Mouse (Mus musculus): ENCODE measurements around the gene Erf. TPM values are rescaled to one million over a fixed set of nuclear protein-coding genes. Genes with fewer than 3 reads are reported as not detected.

Erf gene
- 10 to 100 TPM; 15.8 to 16.9 TPM for total RNA-seq (2021)
- long read RNA-seq, experiment 1, partial matches to known transcripts = 0 of 5 reads
- long read RNA-seq, experiment 1, other reads (novel, unspliced or antisense) = 5 of 5 reads
- long read RNA-seq, experiment 2, partial matches to known transcripts = 0 of 9 reads
- long read RNA-seq, experiment 2, other reads (novel, unspliced or antisense) = 9 of 9 reads

GRCm38 (mm10) chr7:25250141-25250972 is at the start of gene Erf:
Erf (minus strand) TSS chr7:25250761.
- DNase-seq = peak; percentile 96

DNA sequence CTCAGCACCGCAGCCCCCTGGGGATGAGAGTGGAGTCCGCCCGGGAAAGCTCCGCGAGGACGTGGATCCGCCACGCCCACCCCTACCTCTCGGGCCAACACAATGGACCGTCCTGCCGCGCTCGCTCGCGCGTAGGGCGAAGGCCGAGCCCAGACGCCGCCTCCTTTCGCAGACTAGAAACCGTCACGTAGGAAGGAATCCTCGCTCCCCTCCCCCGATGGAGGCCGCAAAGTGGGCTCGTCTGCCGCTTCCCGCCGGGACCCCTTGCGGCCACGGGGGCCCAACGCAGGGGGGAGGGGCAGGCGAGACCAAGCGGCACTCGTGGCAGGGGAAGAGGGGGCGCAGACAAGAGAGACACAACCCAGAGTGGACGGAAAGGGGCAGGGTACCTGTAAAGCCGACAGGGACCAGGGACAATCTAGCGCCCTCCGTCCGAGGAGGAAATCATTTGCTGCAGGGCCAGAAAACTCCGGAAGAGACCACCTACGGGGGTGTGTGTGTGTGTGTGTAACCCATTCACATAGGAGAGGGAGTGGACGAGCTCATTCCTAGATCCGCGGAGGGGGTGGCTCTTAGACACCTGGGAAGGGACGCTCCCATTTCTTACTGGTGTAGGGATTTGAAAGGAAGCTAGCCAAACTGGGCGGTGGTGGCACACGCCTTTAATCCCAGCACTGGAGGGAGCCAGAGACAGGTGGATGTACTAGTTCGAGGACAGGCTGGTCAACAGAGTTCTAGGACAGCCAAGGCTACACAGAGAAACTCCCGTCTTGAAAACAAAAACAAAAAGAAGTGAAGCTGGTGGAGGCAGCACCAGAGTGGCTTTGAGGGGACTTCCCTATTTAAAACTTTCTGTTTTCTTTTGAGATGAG is 47.1 kb upstream of the Erf start, which contains the start of gene Pafah1b3:
Gene Pafah1b3, minus strand, starts transcription at position 533 of the 872 bp plus-strand sequence.
- DNase-seq = peak; percentile 73 to 75

- DNase-seq = no peak
These were observed 46.4 kb upstream of the Erf start for GRCm38 (mm10) chr7:25296945-25297453.

- no peak for DNase-seq
These were observed 44.6 kb upstream of the Erf start for GRCm38 (mm10) chr7:25294960-25295722.

GRCm38 (mm10) chr7:25294495-25294894 is 43.9 kb upstream of the Erf start:
- no peak for DNase-seq

DNA sequence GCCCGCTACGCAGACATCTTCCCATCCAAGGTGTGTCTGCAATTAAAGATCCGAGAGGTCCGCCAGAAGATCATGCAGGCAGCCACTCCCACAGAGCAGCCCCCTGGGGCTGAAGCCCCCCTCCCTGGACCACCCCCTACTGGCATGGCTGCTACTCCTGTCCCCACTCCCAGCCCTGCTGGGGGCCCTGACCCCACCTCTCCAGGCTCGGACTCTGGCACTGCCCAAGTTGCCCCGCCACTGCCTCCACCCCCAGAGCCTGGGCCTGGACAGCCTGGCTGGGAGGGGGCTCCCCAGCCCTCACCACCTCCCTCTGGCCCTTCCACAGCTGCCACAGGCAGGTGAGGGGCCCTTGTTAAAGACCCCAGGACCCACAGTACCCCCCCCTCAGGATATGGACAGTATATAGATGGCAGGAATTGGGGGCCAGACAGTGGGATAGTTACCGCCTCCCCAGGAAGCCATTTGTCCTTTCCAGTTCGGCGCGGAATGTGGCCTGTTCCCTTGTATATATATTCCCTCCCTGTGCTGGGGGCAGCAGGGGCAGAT is 42.7 kb upstream of the Erf start:
- no peak for DNase-seq

- no peak for DNase-seq
These were observed 41.5 kb upstream of the Erf start for GRCm38 (mm10) chr7:25292107-25292506.

DNA sequence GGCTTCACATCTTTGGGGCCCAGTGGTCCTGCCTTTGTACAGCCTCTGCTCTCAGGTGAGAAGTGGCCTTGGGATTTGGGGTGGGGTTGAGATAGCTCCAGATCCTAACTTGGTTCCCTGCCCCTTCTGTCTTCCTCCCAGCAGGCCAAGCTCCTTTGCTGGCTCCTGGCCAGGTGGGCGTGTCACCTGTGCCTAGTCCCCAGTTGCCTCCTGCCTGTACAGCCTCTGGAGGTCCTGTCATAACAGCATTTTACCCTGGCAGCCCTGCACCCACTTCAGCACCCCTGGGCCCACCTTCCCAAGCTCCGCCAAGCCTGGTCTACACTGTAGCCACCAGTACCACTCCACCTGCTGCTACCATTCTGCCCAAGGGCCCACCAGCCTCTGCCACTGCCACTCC is 40.4 kb upstream of the Erf start:
- peak in 1 of 2 experiments; percentile 57 for DNase-seq

GRCm38 (mm10) chr7:25290463-25290862 is 39.9 kb upstream of the Erf start:
- no peak for DNase-seq

GRCm38 (mm10) chr7:25289925-25290324 is 39.4 kb upstream of the Erf start:
- DNase-seq = no peak

DNA sequence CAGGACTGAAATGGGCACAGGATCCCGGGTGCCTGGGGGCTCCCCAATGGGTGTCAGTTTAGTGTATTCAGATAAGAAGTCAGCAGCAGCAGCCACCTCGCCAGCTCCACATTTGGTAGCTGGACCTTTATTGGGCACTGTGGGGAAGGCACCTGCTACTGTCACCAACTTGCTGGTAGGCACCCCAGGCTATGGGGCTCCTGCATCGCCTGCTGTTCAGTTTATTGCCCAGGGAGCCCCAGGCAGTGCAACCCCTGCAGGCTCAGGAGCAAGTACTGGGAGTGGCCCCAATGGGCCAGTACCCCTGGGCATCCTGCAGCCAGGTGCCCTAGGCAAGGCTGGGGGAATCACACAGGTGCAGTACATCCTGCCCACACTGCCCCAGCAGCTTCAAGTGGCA is 38.2 kb upstream of the Erf start:
- no peak for DNase-seq

DNA sequence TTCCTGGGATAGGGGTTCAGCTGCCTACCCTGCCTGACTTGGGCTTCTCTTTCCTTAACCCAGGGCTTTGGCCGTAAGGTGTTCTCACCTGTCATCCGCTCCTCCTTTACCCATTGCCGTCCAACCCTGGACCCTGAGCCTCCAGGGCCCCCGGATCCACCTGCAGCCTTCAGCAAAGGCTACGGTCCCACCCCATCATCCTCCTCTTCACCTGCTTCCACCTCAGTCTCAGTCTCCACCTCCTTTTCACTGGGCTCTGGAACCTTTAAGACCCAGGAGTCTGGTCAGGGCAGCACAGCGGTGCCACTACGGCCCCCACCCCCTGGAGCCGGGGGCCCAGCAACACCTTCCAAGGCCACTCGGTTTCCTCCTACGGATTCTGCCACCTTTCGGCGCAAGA is 37.5 kb upstream of the Erf start:
- no peak for DNase-seq

DNA sequence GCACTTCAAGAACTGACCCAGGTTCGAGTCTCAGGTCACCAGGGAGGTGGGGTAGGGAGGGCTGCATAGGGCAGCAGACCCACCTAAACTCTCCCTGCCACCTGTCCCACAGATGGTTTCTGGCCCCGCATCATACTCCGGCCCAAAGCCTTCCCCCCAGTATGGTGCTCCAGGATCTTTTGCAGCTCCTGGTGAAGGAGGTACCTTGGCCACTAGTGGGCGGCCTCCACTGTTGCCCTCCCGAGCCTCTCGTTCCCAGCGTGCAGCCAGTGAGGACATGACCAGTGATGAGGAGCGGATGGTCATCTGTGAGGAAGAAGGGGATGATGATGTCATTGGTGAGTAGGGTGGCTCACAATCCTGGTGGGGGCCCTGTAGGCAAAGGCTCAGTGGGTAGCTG is 36.4 kb upstream of the Erf start:
- DNase-seq = no peak

DNA sequence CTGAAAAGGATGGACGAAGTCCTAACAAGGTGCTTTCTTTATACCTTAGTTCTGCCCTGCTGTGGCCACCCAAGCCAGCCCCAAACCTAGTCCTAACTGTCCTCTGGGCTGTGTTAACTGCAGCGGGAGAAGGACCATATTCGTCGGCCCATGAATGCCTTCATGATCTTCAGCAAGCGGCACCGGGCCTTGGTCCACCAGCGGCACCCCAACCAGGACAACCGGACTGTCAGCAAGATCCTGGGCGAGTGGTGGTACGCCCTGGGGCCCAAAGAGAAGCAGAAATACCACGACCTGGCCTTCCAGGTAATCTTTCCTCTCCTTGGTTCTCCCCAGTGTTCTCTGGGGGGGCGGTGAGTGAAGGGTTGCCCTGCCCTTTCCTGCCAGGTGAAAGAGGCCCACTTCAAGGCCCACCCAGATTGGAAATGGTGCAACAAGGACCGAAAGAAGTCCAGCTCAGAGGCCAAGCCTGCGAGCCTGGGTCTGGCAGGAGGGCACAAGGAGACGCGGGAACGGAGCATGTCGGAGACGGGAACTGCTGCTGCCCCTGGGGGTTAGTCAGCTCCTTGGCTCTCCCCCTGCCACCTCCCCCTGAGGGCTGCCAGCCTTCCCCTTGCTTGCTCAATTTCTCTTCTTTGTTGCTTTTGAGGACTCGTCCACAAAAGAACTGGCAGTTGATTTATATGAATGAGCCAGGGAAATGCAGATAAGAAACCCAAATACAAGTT is 35.1 kb upstream of the Erf start:
- no peak for DNase-seq

DNA sequence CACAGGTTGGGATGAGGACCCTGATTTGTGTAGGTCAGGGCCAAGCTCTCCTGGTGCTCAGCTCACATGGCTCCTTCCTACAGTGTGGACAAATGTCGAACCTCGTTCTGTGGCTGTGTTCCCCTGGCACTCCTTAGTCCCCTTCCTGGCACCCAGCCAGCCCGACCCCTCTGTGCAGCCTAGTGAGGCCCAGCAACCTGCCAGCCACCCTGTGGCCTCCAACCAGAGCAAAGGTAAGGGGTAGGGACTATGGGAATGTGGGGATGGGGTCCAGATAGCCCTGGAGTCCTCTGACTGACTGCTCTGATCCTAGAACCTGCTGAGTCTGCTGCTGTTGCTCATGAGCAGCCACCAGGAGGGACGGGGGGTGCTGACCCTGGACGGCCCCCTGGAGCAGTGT is 34.2 kb upstream of the Erf start:
- DNase-seq = no peak

DNA sequence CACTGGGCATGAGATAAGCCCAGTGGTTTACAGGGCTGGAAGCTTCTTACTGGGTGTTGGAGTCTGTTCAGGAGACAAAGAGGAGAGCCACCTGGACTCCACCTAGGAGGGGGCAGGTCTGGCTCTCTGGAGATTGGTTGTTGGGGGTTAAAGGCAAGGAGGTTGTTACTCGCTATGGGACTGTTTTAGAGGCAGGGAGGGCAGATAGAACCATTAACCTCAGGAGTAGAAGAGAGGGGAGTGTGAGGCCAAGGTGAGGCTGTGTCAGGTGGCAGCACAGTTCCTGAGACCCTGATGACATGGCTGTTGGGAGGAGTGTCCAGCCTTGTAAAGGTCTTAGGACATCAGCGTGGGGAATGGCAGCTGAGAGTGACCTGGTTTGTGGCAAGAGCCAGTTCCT is 33.6 kb upstream of the Erf start:
- DNase-seq = no peak

- DNase-seq = peak; percentile 50 to 51
These were observed 33.1 kb upstream of the Erf start for GRCm38 (mm10) chr7:25283637-25284036.

GRCm38 (mm10) chr7:25282731-25283211 is 32.2 kb upstream of the Erf start:
- DNase-seq = peak; percentile 55 to 64

GRCm38 (mm10) chr7:25281734-25282601 is 31.4 kb upstream of the Erf start:
- DNase-seq = peak; percentile 97 to 98

Data from heart, adult 18-20 months (tissue).